Mouse (Mus musculus) testis, postnatal 10 days (tissue): ENCODE data around the gene Eya3.
"Not testable (repeated sequence)": the region's sequence is repeated elsewhere in the genome, so short reads cannot be mapped to it uniquely, and the experiment has no call there.

Source experiments
- DNase-seq: peaks from one replicate; pipeline ENCODE4 v3.0.0; 2021; ENCODE audit warnings: low spot score

Eya3 gene

DNA sequence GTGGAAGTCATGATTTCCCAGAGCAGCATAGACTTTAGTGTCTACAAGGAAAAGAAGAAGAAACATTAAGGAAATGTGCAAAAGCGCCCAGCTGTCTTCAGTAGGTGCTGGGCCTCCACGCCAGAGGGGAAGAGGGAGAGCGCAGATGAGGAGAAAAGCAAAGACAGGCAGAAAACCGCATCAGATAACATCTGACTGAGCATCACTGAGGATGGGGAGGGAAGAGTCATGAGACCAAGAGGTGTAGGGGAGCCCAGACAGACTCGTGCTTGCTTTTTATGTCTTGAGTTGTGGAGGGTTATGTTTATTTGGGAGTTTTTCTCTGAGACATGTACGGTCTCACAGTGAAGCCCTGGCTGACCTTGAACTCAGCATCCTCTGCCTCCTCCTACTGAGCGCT is 102.7 kb downstream of the Eya3 start:
- DNase-seq = no peak

- peak; percentile 81 for DNase-seq
Observed at GRCm38 (mm10) chr4:132743992-132744911, 105.5 kb downstream of the Eya3 start.

GRCm38 (mm10) chr4:132746911-132747517 is 108.2 kb downstream of the Eya3 start:
- DNase-seq = no peak

DNA sequence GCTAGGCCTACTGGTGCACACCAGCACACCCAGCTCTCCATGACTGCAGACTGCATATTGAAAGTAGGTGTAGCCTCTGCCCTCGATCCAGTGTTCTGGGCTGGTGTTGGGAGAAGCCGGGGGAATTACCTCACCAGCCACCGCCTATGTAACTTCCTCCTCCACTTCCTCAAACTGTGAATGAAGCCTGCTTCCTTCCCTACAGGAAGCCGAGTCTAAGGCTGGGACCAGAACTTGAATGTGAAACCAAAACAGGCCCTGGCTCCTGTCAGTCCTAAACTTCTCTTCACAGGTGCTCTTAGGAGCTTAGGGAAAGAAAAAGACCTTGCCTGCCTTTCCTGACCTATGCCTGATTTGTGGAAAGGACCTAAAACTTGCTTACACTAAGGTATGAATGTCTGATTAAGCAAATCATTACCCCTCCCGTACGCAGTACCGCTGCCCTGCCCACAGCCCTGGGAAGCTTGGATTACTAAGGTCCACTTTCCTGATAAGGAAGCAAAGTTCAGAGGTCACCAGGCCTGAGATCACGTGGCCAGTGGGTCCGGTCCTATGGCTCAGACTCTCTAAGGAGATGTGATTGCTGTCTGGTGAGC is 109.0 kb downstream of the Eya3 start:
- DNase-seq = no peak

DNA sequence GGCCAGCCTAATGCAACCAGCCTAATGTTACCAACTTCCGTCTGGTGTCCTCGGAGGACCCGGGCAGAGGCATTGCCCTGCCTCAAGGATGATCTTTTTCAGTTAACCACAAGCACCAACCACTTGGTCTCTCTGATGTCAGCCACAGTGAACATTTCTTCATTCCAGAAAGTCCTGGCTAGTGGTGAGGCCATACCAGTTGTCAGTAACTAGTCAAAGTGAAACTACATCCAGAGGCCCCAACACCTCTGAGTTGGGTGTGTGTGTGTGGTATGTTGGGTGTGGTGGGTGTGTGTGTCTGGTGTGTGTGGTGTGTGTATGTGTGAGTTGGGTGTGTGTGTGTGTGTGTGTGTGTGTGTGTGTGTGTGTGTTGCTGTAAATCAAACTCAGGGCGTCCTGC is 110.0 kb downstream of the Eya3 start:
- no peak for DNase-seq

DNA sequence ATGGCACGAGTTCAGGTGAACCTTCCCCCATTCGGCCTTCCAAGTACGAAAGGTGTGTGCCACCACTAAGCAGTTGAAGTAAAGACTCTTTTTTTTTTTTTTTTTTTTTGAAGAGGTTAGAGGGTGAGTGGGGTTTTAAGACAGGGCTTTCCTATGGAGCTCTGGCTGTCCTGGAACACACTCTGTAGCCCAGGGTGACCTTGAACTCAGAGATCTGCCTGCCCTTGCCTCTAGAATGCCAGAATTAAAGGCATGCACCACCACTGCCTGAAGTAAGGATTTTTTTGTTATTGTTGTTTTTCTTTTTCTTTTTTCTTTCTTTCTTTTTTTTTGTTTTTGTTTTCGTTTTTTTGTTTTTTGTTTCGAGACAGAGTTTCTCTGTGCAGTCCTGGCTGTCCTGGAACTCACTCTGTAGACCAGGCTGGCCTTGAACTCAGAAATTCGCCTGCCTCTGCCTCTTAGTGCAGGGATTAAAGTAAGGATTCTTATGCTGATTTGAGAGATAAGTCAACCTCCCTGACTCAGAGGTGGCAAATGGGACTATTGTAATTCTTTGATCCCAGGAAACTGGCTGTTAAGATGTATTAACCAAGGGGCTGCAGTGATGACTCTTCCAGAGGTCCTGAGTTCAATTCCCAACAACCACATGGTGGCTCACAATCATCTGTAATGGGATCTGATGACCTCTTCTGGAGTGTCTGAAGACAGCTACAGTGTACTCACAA is 110.6 kb downstream of the Eya3 start:
- no peak for DNase-seq

DNA sequence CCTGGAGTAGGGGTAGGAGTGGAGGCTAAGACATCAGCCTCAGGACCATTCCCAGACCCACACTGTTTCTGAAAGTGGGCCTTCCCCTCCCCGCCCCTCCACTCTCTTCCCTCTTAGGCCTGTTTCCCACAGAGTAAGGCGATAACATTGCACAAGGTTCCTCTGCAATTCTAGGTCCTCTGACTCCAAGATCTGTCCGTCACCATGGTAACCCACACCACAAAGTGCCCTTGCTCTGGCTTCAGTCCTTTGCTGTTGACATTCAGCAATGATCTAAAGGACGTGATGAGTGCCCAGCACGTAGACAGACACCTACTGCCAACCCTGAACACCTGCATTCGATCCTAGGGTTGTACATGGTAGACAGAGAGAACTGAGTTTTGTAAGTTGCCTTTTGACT is 114.2 kb downstream of the Eya3 start:
- DNase-seq = no peak

GRCm38 (mm10) chr4:132756974-132757373 is 118.2 kb downstream of the Eya3 start, which contains the start of gene Smpdl3b:
Smpdl3b (minus strand) TSS chr4:132757252.
- DNase-seq = peak; percentile 83

DNA sequence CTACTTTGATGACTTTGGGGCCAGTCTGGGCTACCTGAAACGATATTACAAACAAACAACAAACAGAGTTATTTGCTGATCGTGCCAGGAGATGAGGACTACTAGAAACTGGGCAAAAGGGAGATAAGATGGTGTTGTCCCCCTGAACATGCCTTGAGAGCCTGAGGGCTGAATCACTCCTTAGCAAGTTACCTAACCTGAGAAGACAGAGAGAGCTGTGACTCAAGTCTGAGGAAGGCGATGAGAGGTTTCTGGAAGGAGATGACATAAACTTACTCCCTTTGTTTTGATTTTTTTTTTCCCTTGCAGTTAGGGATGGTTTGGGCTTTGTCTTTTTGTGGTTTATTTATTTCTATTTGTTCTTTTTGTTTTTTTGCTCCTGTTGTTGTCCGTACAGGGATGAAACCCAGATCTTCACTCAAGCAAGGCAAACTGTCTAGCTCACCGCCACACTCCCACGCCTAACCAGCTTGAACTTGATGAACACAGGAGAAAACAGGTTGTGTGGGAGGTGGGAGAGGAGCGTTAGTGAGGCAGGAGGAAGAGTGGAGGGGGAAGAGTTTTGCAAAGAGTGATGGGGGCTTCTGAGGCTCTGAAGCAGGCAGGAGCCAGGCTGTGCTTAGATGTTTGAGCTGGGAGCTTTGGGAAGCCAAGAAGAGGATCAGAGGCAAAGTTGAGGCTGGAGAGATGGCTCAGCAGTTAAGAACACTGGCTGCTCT is 119.0 kb downstream of the Eya3 start:
- DNase-seq = no peak

DNA sequence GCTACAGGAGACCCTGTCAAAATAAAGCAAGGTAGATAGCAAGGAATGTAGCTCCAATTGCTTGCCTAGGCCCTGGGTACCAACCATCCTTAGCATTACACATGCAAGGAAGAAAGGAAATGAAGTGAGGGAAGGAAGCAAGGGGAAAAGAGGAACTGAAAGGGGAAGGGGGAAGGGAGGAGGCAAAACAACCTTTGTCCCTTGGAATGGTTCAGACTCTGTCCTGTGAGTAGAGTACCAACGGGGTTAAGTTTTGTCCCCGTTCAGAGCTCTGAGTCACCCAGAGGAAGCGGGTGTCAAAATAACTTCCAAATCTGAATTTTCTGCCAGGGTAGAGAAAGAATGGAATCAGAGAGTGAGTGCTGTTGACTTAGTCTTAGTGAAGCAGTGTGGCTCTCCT is 121.5 kb downstream of the Eya3 start:
- no peak for DNase-seq

GRCm38 (mm10) chr4:132762602-132763001 is 123.8 kb downstream of the Eya3 start:
- DNase-seq = no peak

DNA sequence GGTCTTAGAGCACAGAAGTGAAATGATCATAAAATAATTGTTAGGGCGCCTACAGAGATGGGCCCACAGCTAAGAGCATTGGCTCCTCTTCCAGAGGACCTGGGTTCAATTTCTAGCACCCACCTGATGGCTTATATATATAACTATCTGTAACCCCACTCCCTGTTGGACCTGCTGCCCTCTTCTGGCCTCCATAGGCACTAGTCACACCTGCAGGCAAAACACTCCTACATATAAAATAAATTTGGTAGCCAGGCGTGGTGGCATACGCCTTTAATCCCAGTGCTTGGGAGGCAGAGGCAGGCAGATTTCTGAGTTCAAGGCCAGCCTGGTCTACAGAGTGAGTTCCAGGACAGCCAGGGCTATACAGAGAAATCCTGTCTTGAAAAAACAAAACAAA is 124.3 kb downstream of the Eya3 start:
- DNase-seq = not testable (repeated sequence)

GRCm38 (mm10) chr4:132767914-132768876 is 129.4 kb downstream of the Eya3 start, which contains the start of gene Rpa2:
Rpa2 (plus strand) TSS chr4:132768332.
- DNase-seq = peak; percentile 98

DNA sequence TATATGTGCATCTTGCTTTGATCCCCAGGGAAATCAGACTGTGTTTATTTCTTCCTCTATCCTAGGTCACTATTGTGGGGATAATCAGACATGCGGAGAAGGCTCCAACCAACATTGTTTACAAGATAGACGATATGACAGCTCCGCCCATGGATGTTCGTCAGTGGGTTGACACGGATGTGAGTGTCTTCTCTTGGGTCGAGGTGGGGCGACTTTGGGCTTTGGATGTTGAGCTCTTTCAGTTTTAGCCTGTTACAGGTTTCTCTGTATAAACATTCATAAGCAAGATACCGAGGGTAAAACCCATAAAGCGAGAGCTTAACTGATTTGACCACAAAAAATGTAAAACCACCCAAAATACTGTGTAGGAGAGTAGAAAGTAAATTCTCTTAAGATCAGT is 133.0 kb downstream of the Eya3 start:
- no peak for DNase-seq
